Mouse (Mus musculus) heart, embryonic 11.5 days (tissue): ENCODE data around the gene Ptcd1. TPM values are rescaled to one million over a fixed set of nuclear protein-coding genes. Genes with fewer than 3 reads are reported as not detected.

Experiments
- ATAC-seq: fragments of 200-750 bp; cut with Nextera tagmentation; replicated peaks from 2 replicates; pipeline ENCODE4 v1.8.0; 2017; ENCODE audit warnings: moderate library complexity; ENCODE audit not compliant: insufficient number of reproducible peaks, low FRiP score, low TSS enrichment
- H3K27ac ChIP-seq: fragments of 300-500 bp; sonication (generic); 2 replicates; pipeline ENCODE4 v1.5.1; 2014; ENCODE audit warnings: mild to moderate bottlenecking, low read depth, low read length
- H3K27me3 ChIP-seq: fragments of 300-500 bp; sonication (generic); 2 replicates; pipeline ENCODE4 v1.6.1; 2014; ENCODE audit warnings: mild to moderate bottlenecking, low read length, mixed read lengths; ENCODE audit not compliant: control insufficient read depth, insufficient read depth
- H3K36me3 ChIP-seq: fragments of 300-500 bp; sonication (generic); 2 replicates; pipeline ENCODE4 v1.6.1; 2014; ENCODE audit warnings: mild to moderate bottlenecking, low read length, moderate library complexity, mixed read lengths; ENCODE audit not compliant: control insufficient read depth, insufficient read depth
- H3K4me1 ChIP-seq: fragments of 300-500 bp; sonication (generic); 2 replicates; pipeline ENCODE4 v1.6.1; 2014; ENCODE audit warnings: low read length; ENCODE audit not compliant: control insufficient read depth, insufficient read depth
- H3K4me2 ChIP-seq: fragments of 300-500 bp; sonication (generic); 2 replicates; pipeline ENCODE4 v1.6.1; 2014; ENCODE audit warnings: mild to moderate bottlenecking, moderate library complexity
- H3K4me3 ChIP-seq: fragments of 300-500 bp; sonication (generic); 2 replicates; pipeline ENCODE4 v1.5.1; 2014; ENCODE audit warnings: low read depth, low read length
- H3K9ac ChIP-seq: fragments of 300-500 bp; sonication (generic); 2 replicates; pipeline ENCODE4 v1.6.1; 2014; ENCODE audit warnings: mild to moderate bottlenecking, low read depth, low read length, moderate library complexity
- H3K9me3 ChIP-seq: fragments of 300-500 bp; sonication (generic); replicated peaks from 2 replicates; pipeline ENCODE4 v1.6.1; 2016; ENCODE audit warnings: low read length; ENCODE audit not compliant: control insufficient read depth
- WGBS: fragments of 180-500 bp; shearing (Covaris S2); extraction: QIAGEN DNeasy Blood & Tissue Kit; methylation state at CpG from one replicate; pipeline ENCODE4 v1.1.7; 2014; ENCODE audit not compliant: insufficient replicate concordance; 5-methylcytosine and 5-hydroxymethylcytosine counted together
- polyA plus RNA-seq: library from polyadenylated mRNA; unstranded; fragments of >200 nt; fragmentation: Nextera tagmentation; extraction: Ambion mirVana; gene quantifications from 2 replicates; pipeline ENCODE4 v1.2.1, GENCODE M21; 2014

Gene Ptcd1
- polyA plus RNA-seq, 1 experiment from 2014 or later, result 7.4 TPM

- WGBS, result 12% methylated on average over 9 of the region's 9 CpGs
- H3K27me3 ChIP-seq, result no peaks in the 10 kb centered on the region
- peaks cover 2% of the 10 kb centered on the region; the same call in 1 of the 2 replicates for H3K9me3 ChIP-seq
- H3K36me3 ChIP-seq, result peaks cover 6% of the 10 kb centered on the region; the same call in 1 of the 2 replicates
- peak overlapping the region; percentile 70 for H3K27ac ChIP-seq
- ATAC-seq, result no peak
- H3K4me2 ChIP-seq, result peak overlapping the region; percentile 79
- peak overlapping the region; percentile 62 for H3K4me3 ChIP-seq
- peak overlapping the region; percentile 72 for H3K9ac ChIP-seq
- peaks cover 16% of the 10 kb centered on the region for H3K4me1 ChIP-seq
Measured at GRCm38 (mm10) chr5:145205041-145205440, 38.1 kb upstream of the Ptcd1 start.

- peaks cover 16% of the 10 kb centered on the region for H3K4me1 ChIP-seq
- WGBS, result under 1% methylated on average over 22 of the region's 22 CpGs
- H3K9ac ChIP-seq, result peak within 1 kb of the TSS; percentile 81
Measured at GRCm38 (mm10) chr5:145203936-145204691, 37.2 kb upstream of the Ptcd1 start, which contains the start of gene Zkscan5. Zkscan5 (plus strand) TSS chr5:145204562.

GRCm38 (mm10) chr5:145202446-145202845 is 35.5 kb upstream of the Ptcd1 start:
- peaks cover 2% of the 10 kb centered on the region; the same call in 1 of the 2 replicates for H3K9me3 ChIP-seq
- H3K36me3 ChIP-seq, result no peaks in the 10 kb centered on the region; the same call in none of the 2 replicates
- WGBS, result 42% methylated on average over 3 of the region's 3 CpGs
- no peak overlapping the region for H3K9ac ChIP-seq
- no peak for ATAC-seq
- no peak overlapping the region for H3K4me3 ChIP-seq
- no peak overlapping the region for H3K27ac ChIP-seq
- H3K27me3 ChIP-seq, result no peaks in the 10 kb centered on the region
- peaks cover 16% of the 10 kb centered on the region for H3K4me1 ChIP-seq
- H3K4me2 ChIP-seq, result no peak overlapping the region

More at GRCm38 (mm10) chr5:145203936-145204691, 37.2 kb upstream of the Ptcd1 start, which contains the start of gene Zkscan5:
- peak; percentile 95 for ATAC-seq
- Histone ChIP-seq H3K27me3 (no peaks in the 10 kb centered on the region), H3K4me3 (peak within 1 kb of the TSS; percentile 62), H3K27ac (peak within 1 kb of the TSS; percentile 88), H3K36me3 (peaks cover 3% of the 10 kb centered on the region; the same call in 1 of the 2 replicates), H3K9me3 (peaks cover 2% of the 10 kb centered on the region; the same call in 1 of the 2 replicates), H3K4me2 (peak within 1 kb of the TSS; percentile 79)

- ATAC-seq, result no peak; the same call in 1 of the 2 replicates
- Histone ChIP-seq H3K36me3 (no peaks in the 10 kb centered on the region; the same call in 1 of the 2 replicates), H3K4me3 (peak within 1 kb of the TSS; percentile 79), H3K4me1 (peaks cover 16% of the 10 kb centered on the region), H3K9ac (peak within 1 kb of the TSS; percentile 73), H3K4me2 (peak within 1 kb of the TSS; percentile 96), H3K27me3 (no peaks in the 10 kb centered on the region), H3K9me3 (no peaks in the 10 kb centered on the region), H3K27ac (peak within 1 kb of the TSS; percentile 3; the same call in 1 of the 2 replicates)
- 1% methylated on average over 37 of the region's 37 CpGs for WGBS
Measured at GRCm38 (mm10) chr5:145201321-145201991, 34.5 kb upstream of the Ptcd1 start, which contains the start of gene Zkscan14. Zkscan14 (minus strand) TSS chr5:145201868.

GRCm38 (mm10) chr5:145200387-145200786 is 33.5 kb upstream of the Ptcd1 start:
- ATAC-seq, result no peak
- peak overlapping the region; percentile 79 for H3K4me3 ChIP-seq
- H3K9me3 ChIP-seq, result no peaks in the 10 kb centered on the region
- H3K9ac ChIP-seq, result no peak overlapping the region
- no peaks in the 10 kb centered on the region for H3K27me3 ChIP-seq
- H3K4me2 ChIP-seq, result peak overlapping the region; percentile 96
- WGBS, result 76% methylated on average over 7 of the region's 7 CpGs
- H3K4me1 ChIP-seq, result peaks cover 10% of the 10 kb centered on the region
- H3K36me3 ChIP-seq, result peaks cover 3% of the 10 kb centered on the region; the same call in 1 of the 2 replicates
- no peak overlapping the region for H3K27ac ChIP-seq

- H3K27me3 ChIP-seq, result no peaks in the 10 kb centered on the region
- peak within 1 kb of the TSS; percentile 95 for H3K27ac ChIP-seq
- peak within 1 kb of the TSS; percentile 94 for H3K4me2 ChIP-seq
- H3K4me1 ChIP-seq, result peaks cover 13% of the 10 kb centered on the region
- no peak for ATAC-seq
- WGBS, result 87% methylated on average over 2 of the region's 2 CpGs
- H3K9me3 ChIP-seq, result no peaks in the 10 kb centered on the region
- H3K36me3 ChIP-seq, result peaks cover 19% of the 10 kb centered on the region
- H3K9ac ChIP-seq, result peak within 1 kb of the TSS; percentile 99
- H3K4me3 ChIP-seq, result peak within 1 kb of the TSS; percentile 82
Measured at GRCm38 (mm10) chr5:145191962-145192361, 25.1 kb upstream of the Ptcd1 start, which contains the start of gene Atp5j2. Atp5j2 (minus strand) TSS chr5:145192062.

- Histone ChIP-seq H3K9ac (peak overlapping the region; percentile 99), H3K9me3 (no peaks in the 10 kb centered on the region), H3K27ac (peak overlapping the region; percentile 95), H3K27me3 (no peaks in the 10 kb centered on the region), H3K36me3 (peaks cover 27% of the 10 kb centered on the region), H3K4me1 (peaks cover 13% of the 10 kb centered on the region), H3K4me3 (peak overlapping the region; percentile 82), H3K4me2 (peak overlapping the region; percentile 94)
- 1% methylated on average over 41 of the region's 41 CpGs for WGBS
- peak; percentile 84 for ATAC-seq
Measured at GRCm38 (mm10) chr5:145190875-145191798, 24.2 kb upstream of the Ptcd1 start.
